Mouse (Mus musculus): ENCODE data around the gene Anxa7.

GRCm38 (mm10) chr14:20428593-20428992, 51.3 kb downstream of the Anxa7 start:
- TF ChIP-seq CTCF (IDR thresholded peaks at IDR 0.05; ENCODE audit: low read depth) (no peak), EP300 (IDR thresholded peaks at IDR 0.05; ENCODE audit: low read depth) (no peak)
